Mouse (Mus musculus) thymus, postnatal 4 days (tissue): ENCODE measurements around the gene Olfr344.

Source experiments
- DNase-seq: peaks from one replicate; pipeline ENCODE4 v3.0.0; 2021

Gene Olfr344

GRCm38 (mm10) chr2:36566362-36566761, at the start of gene Olfr344:
Gene Olfr344, plus strand, starts transcription at chr2:36566662.
- DNase-seq = no peak

- no peak for DNase-seq
Measured at GRCm38 (mm10) chr2:36524698-36525097, 41.8 kb upstream of the Olfr344 start, which contains the start of gene Olfr342. Gene Olfr342, plus strand, starts transcription at chr2:36524998.

GRCm38 (mm10) chr2:36565156-36565555, 1.3 kb upstream of the Olfr344 start:
- DNase-seq = no peak

- no peak for DNase-seq
Measured at GRCm38 (mm10) chr2:36567022-36567421, 560 bp downstream of the Olfr344 start.

GRCm38 (mm10) chr2:36567845-36568244, 1.4 kb downstream of the Olfr344 start:
- no peak for DNase-seq
